Mouse (Mus musculus) liver, embryonic 14.5 days (tissue): ENCODE measurements at regions not wholly inside any gene's neighbourhood (a gene's known extent, or its start where the extent isn't known, plus 50 kb on each side); places are given as distances from the start of the nearest gene placed in this dataset.

Experiments
- CTCF ChIP-seq: IDR thresholded peaks from 2 replicates; pipeline ENCODE4 v1.5.1; 2016; ENCODE audit warnings: antibody characterized with exemption, low read depth, control low read depth
- EP300 ChIP-seq: IDR thresholded peaks from 2 replicates; pipeline ENCODE4 v1.6.1; 2016; ENCODE audit warnings: antibody characterized with exemption, low read depth

GRCm38 (mm10) chr7:83289915-83290773 is 294.6 kb upstream of the Tmc3 start:
- TF ChIP-seq CTCF (no peak), EP300 (no peak)
